Mouse (Mus musculus) fat pad, adult 2 months (tissue): Measurements from ENCODE around the gene Elf2.
"Not testable (repeated sequence)": the region's sequence is repeated elsewhere in the genome, so short reads cannot be mapped to it uniquely, and the experiment has no call there.

Experiments
- DNase-seq: peaks from one replicate; pipeline ENCODE4 v3.0.0-alpha.2; 2011; ENCODE audit warnings: low read depth, low spot score; ENCODE audit errors: extremely low read depth

The Elf2 gene

GRCm38 (mm10) chr3:51220846-51221245 lies 119.6 kb downstream of the Elf2 start:
- no peak for DNase-seq

- no peak for DNase-seq
Measured at GRCm38 (mm10) chr3:51219213-51219612, 121.2 kb downstream of the Elf2 start.

- DNase-seq: not testable (repeated sequence)
Measured at GRCm38 (mm10) chr3:51218385-51218784, 122.1 kb downstream of the Elf2 start.

GRCm38 (mm10) chr3:51216351-51216750 lies 124.1 kb downstream of the Elf2 start:
- not testable (repeated sequence) for DNase-seq

- no peak for DNase-seq
Measured at GRCm38 (mm10) chr3:51215681-51216080, 124.8 kb downstream of the Elf2 start.

GRCm38 (mm10) chr3:51213111-51213510 lies 127.4 kb downstream of the Elf2 start:
- DNase-seq: no peak

- no peak for DNase-seq
Measured at GRCm38 (mm10) chr3:51210485-51210884, 130.0 kb downstream of the Elf2 start.

- DNase-seq: no peak
Measured at GRCm38 (mm10) chr3:51209503-51210314, 130.8 kb downstream of the Elf2 start.

GRCm38 (mm10) chr3:51208633-51209032 lies 131.8 kb downstream of the Elf2 start:
- no peak for DNase-seq

- no peak for DNase-seq
Measured at GRCm38 (mm10) chr3:51206521-51206920, 133.9 kb downstream of the Elf2 start.

GRCm38 (mm10) chr3:51204897-51205296 lies 135.6 kb downstream of the Elf2 start:
- no peak for DNase-seq

GRCm38 (mm10) chr3:51204441-51204840 lies 136.0 kb downstream of the Elf2 start:
- DNase-seq: no peak

- DNase-seq: no peak
Measured at GRCm38 (mm10) chr3:51203906-51204305, 136.6 kb downstream of the Elf2 start.
